Mouse (Mus musculus) spleen, adult 2 months (tissue): ENCODE measurements at regions not wholly inside any gene's neighbourhood (a gene's known extent, or its start where the extent isn't known, plus 50 kb on each side); places are given as distances from the start of the nearest gene placed in this dataset.

ENCODE experiments used
- DNase-seq, 2 experiments: peaks; one replicate each; pipeline versions ENCODE4 v3.0.0 to v3.0.0-alpha.2; 2012 to 2021; ENCODE audit warnings: low spot score in 2 of 2, low read depth in 1 of 2
- H3K27ac ChIP-seq: fragments of 200-500 bp; 2 replicates; pipeline ENCODE4 v1.5.1; 2012; ENCODE audit warnings: low read length, inconsistent platforms; ENCODE audit not compliant: insufficient read depth
- H3K27me3 ChIP-seq: fragments of 200-500 bp; 2 replicates; pipeline ENCODE4 v1.6.1; 2012; ENCODE audit warnings: mild to moderate bottlenecking, moderate library complexity, low read length, inconsistent platforms; ENCODE audit not compliant: control insufficient read depth, insufficient read depth
- H3K36me3 ChIP-seq: fragments of 200-500 bp; 2 replicates; pipeline ENCODE4 v1.6.1; 2012; ENCODE audit warnings: mild to moderate bottlenecking, low read length, inconsistent platforms; ENCODE audit not compliant: control insufficient read depth, insufficient read depth
- H3K4me1 ChIP-seq: fragments of 200-500 bp; 2 replicates; pipeline ENCODE4 v1.6.1; 2011; ENCODE audit warnings: inconsistent platforms; ENCODE audit not compliant: control insufficient read depth, insufficient read depth, insufficient read length
- H3K4me3 ChIP-seq: fragments of 200-500 bp; 2 replicates; pipeline ENCODE4 v1.5.1; 2011; ENCODE audit warnings: mild to moderate bottlenecking, inconsistent platforms; ENCODE audit not compliant: insufficient read depth, insufficient read length; ENCODE audit errors: extremely low read depth
- CTCF ChIP-seq: fragments of 200-500 bp; IDR thresholded peaks from 2 replicates; pipeline ENCODE4 v1.5.1; 2011; ENCODE audit warnings: mild to moderate bottlenecking, inconsistent platforms; ENCODE audit not compliant: insufficient read depth, insufficient read length, insufficient replicate concordance; ENCODE audit errors: extremely low read depth
- POLR2A ChIP-seq: fragments of 200-500 bp; IDR thresholded peaks from 2 replicates; pipeline ENCODE4 v1.6.1; 2011; ENCODE audit warnings: low read depth, low read length, inconsistent platforms
- WGBS: fragments of 180-500 bp; shearing (Covaris S2); methylation state at CpG from one replicate; pipeline ENCODE4 v1.1.7; 2018; 5-methylcytosine and 5-hydroxymethylcytosine counted together

DNA sequence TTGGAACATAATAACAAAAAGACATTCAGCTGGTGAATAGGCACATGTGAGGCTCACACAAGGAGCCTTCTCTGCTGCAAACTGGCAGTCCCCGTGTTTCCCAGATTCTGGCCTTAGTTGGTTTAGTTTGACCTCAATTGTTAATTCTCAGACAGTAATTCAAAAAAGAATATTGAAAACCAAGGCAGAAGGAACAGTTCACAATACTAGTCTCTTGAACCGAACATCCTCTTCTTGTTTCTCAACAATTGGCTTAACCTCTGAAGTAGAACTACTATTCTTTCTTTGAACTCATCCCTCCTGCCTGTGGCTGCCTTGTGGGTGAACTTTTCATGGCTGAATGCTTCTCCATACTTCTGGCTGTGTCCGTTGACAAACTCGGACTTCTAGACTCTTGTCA lies 110.4 kb upstream of the Neil3 start:
- WGBS = 89% methylated on average over 4 of the region's 4 CpGs
- H3K27ac ChIP-seq = no peak overlapping the region
- TF ChIP-seq POLR2A (no peak), CTCF (no peak)
- no peak overlapping the region for H3K4me3 ChIP-seq
- no peaks in the 10 kb centered on the region for H3K27me3 ChIP-seq
- H3K4me1 ChIP-seq = no peaks in the 10 kb centered on the region
- no peak for DNase-seq
- H3K36me3 ChIP-seq = no peaks in the 10 kb centered on the region

DNA sequence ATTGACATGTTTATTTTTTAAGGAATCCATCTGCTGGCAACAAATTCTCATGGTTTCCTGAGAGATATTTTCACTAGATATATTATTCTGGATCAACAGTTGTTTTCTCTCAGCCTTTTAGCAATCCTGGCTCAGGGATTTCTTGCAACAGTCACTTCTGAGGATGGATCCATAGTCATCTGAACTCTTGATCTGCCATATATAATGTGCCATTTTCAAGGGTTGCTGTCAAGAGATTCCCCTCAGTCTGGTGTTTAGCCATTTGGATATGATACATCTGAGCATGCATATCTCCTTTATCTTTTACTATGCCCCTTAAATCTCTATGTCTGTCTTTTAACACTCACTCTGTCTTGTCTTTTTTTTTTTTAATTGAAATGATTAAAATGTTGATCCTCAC lies 130.3 kb upstream of the Neil3 start:
- TF ChIP-seq CTCF (no peak), POLR2A (no peak)
- no peak for DNase-seq
- Histone ChIP-seq H3K27ac (no peak overlapping the region), H3K4me1 (no peaks in the 10 kb centered on the region), H3K4me3 (no peak overlapping the region), H3K27me3 (no peaks in the 10 kb centered on the region), H3K36me3 (no peaks in the 10 kb centered on the region)

DNA sequence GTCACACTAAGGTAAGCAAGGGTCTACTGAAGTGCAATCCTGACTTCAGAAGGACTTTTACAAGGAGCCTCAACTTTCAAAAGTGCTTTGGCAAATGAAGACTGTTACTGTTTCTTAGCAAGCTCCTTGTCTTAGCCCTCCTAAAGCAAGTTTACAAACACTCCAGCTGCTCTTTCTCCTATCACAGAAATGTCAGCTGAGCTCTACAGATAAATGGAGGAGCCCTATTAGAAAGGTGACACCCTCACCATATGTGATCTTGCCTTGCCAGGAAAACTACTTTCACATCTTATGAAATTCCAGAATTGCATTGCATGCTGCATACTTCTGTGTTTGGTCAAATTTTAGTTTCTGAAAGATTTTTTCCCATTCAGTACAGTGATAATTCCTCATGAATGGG lies 136.6 kb upstream of the Neil3 start:
- no peak overlapping the region for H3K27ac ChIP-seq
- H3K36me3 ChIP-seq = no peaks in the 10 kb centered on the region
- TF ChIP-seq POLR2A (no peak), CTCF (no peak)
- H3K4me1 ChIP-seq = no peaks in the 10 kb centered on the region
- H3K27me3 ChIP-seq = no peaks in the 10 kb centered on the region
- no peak for DNase-seq
- H3K4me3 ChIP-seq = no peak overlapping the region

DNA sequence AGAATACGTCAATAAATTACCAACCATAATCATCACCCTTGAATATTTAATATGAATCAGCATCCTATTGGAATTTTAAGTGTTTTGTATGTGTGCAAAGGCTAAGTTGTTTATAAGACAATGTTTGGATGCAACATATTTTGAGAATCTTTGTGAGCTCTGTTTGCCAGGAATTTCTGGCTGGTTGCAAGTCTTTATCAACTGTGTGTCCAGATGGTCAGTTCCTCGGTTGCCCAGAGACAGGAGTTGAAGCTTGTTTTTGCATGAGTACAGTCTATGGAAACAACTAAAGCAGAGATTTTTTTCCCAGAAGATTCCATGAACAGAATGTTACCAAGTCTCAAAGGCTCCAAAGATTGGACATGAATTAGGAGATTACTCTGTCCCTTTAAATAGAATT lies 142.0 kb upstream of the Neil3 start:
- TF ChIP-seq POLR2A (no peak), CTCF (no peak)
- 84% methylated on average over 2 of the region's 2 CpGs for WGBS

DNA sequence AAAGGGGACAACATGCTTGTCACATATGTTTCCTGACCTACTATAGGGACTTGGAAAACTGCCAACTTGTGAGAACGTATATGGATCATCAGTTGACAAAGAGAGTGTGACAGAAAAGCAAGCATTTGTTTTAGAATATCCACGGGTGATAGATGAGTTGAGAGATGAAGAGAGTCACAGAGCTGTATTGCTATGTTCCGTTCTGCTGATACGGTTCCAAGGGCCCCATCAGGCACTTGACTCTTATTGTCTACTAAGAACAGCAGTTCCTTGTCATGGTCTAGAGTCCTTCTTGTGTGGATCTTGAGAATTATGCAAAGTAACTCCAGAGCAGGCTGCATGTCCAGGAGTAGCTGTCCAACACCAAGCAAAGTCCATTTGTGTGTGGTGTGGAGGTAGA lies 143.0 kb upstream of the Neil3 start:
- no peak overlapping the region for H3K27ac ChIP-seq
- DNase-seq = no peak
- no peak for TF ChIP-seq POLR2A
- no peak for TF ChIP-seq CTCF
- H3K36me3 ChIP-seq = no peaks in the 10 kb centered on the region
- no peak overlapping the region for H3K4me3 ChIP-seq
- WGBS = 74% methylated on average over 4 of the region's 4 CpGs
- H3K4me1 ChIP-seq = no peaks in the 10 kb centered on the region
- no peaks in the 10 kb centered on the region for H3K27me3 ChIP-seq

More for the DNA sequence above, 142.0 kb upstream of the Neil3 start:
- no peak for DNase-seq
- no peak overlapping the region for H3K27ac ChIP-seq
- H3K27me3 ChIP-seq = no peaks in the 10 kb centered on the region
- no peaks in the 10 kb centered on the region for H3K36me3 ChIP-seq
- no peaks in the 10 kb centered on the region for H3K4me1 ChIP-seq
- no peak overlapping the region for H3K4me3 ChIP-seq

DNA sequence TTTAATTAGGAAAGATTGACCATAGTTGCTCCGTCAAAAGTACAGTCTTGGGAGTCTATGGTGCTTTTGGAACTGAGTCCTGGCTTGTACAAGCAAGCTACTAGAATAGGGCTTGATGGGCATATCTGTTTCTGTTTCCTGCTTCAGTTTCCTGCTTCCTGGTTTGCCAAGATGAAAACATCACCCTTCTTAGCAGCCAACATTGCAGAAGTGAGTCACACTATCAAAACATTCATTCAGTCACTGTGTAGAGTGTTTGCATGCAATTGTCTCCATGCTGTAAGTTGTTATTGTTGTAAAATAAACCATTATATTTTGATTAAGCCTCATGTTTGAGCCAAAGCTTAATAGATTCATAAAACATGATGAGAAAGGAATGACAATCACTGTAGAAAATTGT lies 149.3 kb upstream of the Neil3 start:
- 73% methylated on average over 1 of the region's 1 CpGs for WGBS
- Histone ChIP-seq H3K27ac (no peak overlapping the region), H3K36me3 (no peaks in the 10 kb centered on the region), H3K27me3 (no peaks in the 10 kb centered on the region), H3K4me3 (no peak overlapping the region), H3K4me1 (no peaks in the 10 kb centered on the region)
- TF ChIP-seq CTCF (no peak), POLR2A (no peak)
- DNase-seq = no peak

DNA sequence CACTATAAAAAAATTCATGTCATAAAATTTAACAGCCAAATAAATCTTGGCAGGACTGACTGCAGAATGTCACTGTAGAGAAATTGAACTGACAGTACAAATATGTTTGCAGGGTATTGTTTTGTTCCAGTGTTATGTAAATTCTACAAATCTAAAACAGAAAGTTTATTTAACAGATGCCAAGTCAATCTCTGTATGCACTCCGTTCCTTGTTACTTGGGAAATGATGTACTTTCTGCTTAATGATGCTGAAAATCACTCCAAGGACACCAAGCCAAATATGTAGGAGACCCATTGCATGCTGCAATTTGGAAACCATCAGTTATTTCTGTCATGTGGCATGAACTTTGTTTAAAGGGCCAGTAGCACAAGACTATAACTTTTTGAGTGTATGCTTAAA lies 182.3 kb upstream of the Neil3 start:
- Histone ChIP-seq H3K27ac (no peak overlapping the region), H3K27me3 (no peaks in the 10 kb centered on the region), H3K4me1 (no peaks in the 10 kb centered on the region), H3K4me3 (no peak overlapping the region), H3K36me3 (no peaks in the 10 kb centered on the region)
- WGBS = 75% methylated on average over 1 of the region's 1 CpGs
- no peak for TF ChIP-seq CTCF
- TF ChIP-seq POLR2A = no peak
- no peak for DNase-seq
